In the genomic region with DNA sequence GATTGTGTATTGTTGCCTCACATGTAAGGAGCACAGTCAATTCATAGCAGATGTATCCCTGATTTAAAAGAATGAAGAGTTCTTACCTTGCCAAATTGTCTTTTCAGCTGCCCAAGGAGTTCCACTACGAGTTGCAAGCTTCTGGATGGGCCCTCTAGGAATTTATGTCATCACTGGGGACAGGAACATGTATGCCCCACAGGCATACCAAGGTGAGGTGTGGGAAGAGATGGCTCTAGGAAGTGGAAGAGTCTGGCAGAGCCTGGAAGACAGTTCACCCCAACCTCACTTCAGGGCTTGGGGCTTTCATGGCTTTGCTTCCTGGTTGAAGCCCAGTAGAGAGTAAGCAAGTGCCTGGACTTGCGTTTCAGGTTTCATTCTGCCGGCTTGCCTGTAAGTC, we compare ENCODE assay signal across 21 mouse cellular contexts. TPM values are rescaled to one million over a fixed set of nuclear protein-coding genes. Genes with fewer than 3 reads are reported as not detected.
"Had no signal": no experiment of that assay in that cellular context is flagged by ENCODE, and none has a peak within 500 bp of the region (broad histone marks: within the 10 kb centered on the region; RNA-seq: fewer than 3 reads in every experiment).

No protein-coding gene starts in this region.

- ATAC-seq: liver, embryonic 12.5 days; lung, postnatal 0 days; midbrain, embryonic 16.5 days had no signal

- H3K9me3 ChIP-seq: liver, embryonic 12.5 days; midbrain, embryonic 10.5 days; midbrain, embryonic 12.5 days; neural tube, embryonic 13.5 days; neural tube, embryonic 15.5 days; stomach, embryonic 15.5 days had no signal

- DNase-seq: lung, adult 18-20 months; lung, embryonic 14.5 days; lung, postnatal 4 days; midbrain, embryonic 14.5 days; right cerebral cortex, postnatal 14 days; thymus, adult 2 months; thymus, postnatal 14 days; thymus, postnatal 36 days had no signal

- H3K36me3 ChIP-seq: liver, embryonic 12.5 days; midbrain, embryonic 10.5 days; midbrain, embryonic 12.5 days; neural tube, embryonic 13.5 days; neural tube, embryonic 15.5 days; stomach, embryonic 15.5 days had no signal

- H3K27me3 ChIP-seq: midbrain, embryonic 12.5 days; neural tube, embryonic 13.5 days; neural tube, embryonic 15.5 days; stomach, embryonic 15.5 days had no signal

- H3K9ac ChIP-seq: liver, embryonic 12.5 days; liver, embryonic 14.5 days; lung, embryonic 14.5 days; midbrain, embryonic 12.5 days; neural tube, embryonic 13.5 days; neural tube, embryonic 15.5 days; stomach, embryonic 15.5 days had no signal

- H3K4me3 ChIP-seq: liver, embryonic 12.5 days; midbrain, embryonic 10.5 days; midbrain, embryonic 12.5 days; myocyte; neural tube, embryonic 13.5 days; neural tube, embryonic 15.5 days; stomach, embryonic 15.5 days had no signal

- H3K27ac ChIP-seq: liver, embryonic 12.5 days; liver, embryonic 14.5 days; midbrain, embryonic 10.5 days; midbrain, embryonic 12.5 days; neural tube, embryonic 13.5 days; neural tube, embryonic 15.5 days; stomach, embryonic 15.5 days had no signal

- H3K4me1 ChIP-seq: midbrain, embryonic 12.5 days; neural tube, embryonic 13.5 days; neural tube, embryonic 15.5 days; stomach, embryonic 15.5 days had no signal

- H3K4me2 ChIP-seq: liver, embryonic 12.5 days; lung, embryonic 14.5 days; midbrain, embryonic 12.5 days; neural tube, embryonic 13.5 days; neural tube, embryonic 15.5 days; stomach, embryonic 15.5 days had no signal

RNA-seq across cellular contexts. Expression of a gene that starts 9.7 kb away (rescaled TPM):
- total RNA-seq: megakaryocyte-erythroid progenitor cell, adult 5-6 weeks had no signal
- polyA plus RNA-seq: liver, embryonic 16.5 days; midbrain, embryonic 14.5 days; myocyte; neural tube, embryonic 13.5 days had no signal

RNA-seq across cellular contexts. Expression of a gene that starts 33.7 kb away (rescaled TPM):
- total RNA-seq: megakaryocyte, adult 5-6 weeks had no signal
